Mouse (Mus musculus) kidney, postnatal 0 days (tissue): Measurements from ENCODE around the gene Ccdc6. TPM values are rescaled to one million over a fixed set of nuclear protein-coding genes. Genes with fewer than 3 reads are reported as not detected.

ENCODE experiments used
- ATAC-seq: fragments of 200-750 bp; cut with Nextera tagmentation; replicated peaks from 2 replicates; pipeline ENCODE4 v1.8.0; 2017; ENCODE audit warnings: low read depth, moderate number of reproducible peaks, moderate TSS enrichment, moderate library complexity; ENCODE audit not compliant: low FRiP score
- DNase-seq: peaks from one replicate; pipeline ENCODE4 v3.0.0-alpha.2; 2016; ENCODE audit warnings: low spot score
- H3K27ac ChIP-seq: fragments of 300-500 bp; sonication (generic); 2 replicates; pipeline ENCODE4 v1.5.1; 2014; ENCODE audit warnings: mild to moderate bottlenecking
- H3K27me3 ChIP-seq: fragments of 300-500 bp; sonication (generic); 2 replicates; pipeline ENCODE4 v1.6.1; 2014; ENCODE audit warnings: low read length, mixed read lengths; ENCODE audit not compliant: insufficient read depth
- H3K36me3 ChIP-seq: fragments of 300-500 bp; sonication (generic); 2 replicates; pipeline ENCODE4 v1.6.1; 2014; ENCODE audit warnings: low read length, mixed read lengths; ENCODE audit not compliant: insufficient read depth
- H3K4me1 ChIP-seq: fragments of 300-500 bp; sonication (generic); replicated peaks from 2 replicates; pipeline ENCODE4 v1.6.1; 2014; ENCODE audit warnings: antibody characterized with exemption, low read length, mixed read lengths; ENCODE audit not compliant: insufficient read depth
- H3K4me2 ChIP-seq: fragments of 300-500 bp; sonication (generic); 2 replicates; pipeline ENCODE4 v1.6.1; 2014; ENCODE audit warnings: mild to moderate bottlenecking, low read length, moderate library complexity, mixed read lengths
- H3K4me3 ChIP-seq: fragments of 300-500 bp; sonication (generic); replicated peaks from 2 replicates; pipeline ENCODE4 v1.5.1; 2014; ENCODE audit warnings: low read depth, low read length
- H3K9ac ChIP-seq: fragments of 300-500 bp; sonication (generic); 2 replicates; pipeline ENCODE4 v1.6.1; 2014; ENCODE audit warnings: low read depth, low read length
- H3K9me3 ChIP-seq: fragments of 300-500 bp; sonication (generic); replicated peaks from 2 replicates; pipeline ENCODE4 v1.6.1; 2016; ENCODE audit warnings: low read length, inconsistent platforms, mixed read lengths
- CTCF ChIP-seq: IDR thresholded peaks from 2 replicates; pipeline ENCODE4 v1.5.1; 2016; ENCODE audit warnings: antibody characterized with exemption, low read depth, mild to moderate bottlenecking, moderate library complexity
- WGBS: fragments of 180-500 bp; shearing (Covaris S2); extraction: QIAGEN DNeasy Blood & Tissue Kit; methylation state at CpG from one replicate; pipeline ENCODE4 v1.1.7; 2014; 5-methylcytosine and 5-hydroxymethylcytosine counted together
- polyA plus RNA-seq: library from polyadenylated mRNA; unstranded; fragments of >200 nt; fragmentation: Nextera tagmentation; extraction: Ambion mirVana; gene quantifications from 2 replicates; pipeline ENCODE4 v1.2.1, GENCODE M21; 2015

Gene Ccdc6
- polyA plus RNA-seq, 1 experiment from 2014 or later = 16.6 TPM

DNA sequence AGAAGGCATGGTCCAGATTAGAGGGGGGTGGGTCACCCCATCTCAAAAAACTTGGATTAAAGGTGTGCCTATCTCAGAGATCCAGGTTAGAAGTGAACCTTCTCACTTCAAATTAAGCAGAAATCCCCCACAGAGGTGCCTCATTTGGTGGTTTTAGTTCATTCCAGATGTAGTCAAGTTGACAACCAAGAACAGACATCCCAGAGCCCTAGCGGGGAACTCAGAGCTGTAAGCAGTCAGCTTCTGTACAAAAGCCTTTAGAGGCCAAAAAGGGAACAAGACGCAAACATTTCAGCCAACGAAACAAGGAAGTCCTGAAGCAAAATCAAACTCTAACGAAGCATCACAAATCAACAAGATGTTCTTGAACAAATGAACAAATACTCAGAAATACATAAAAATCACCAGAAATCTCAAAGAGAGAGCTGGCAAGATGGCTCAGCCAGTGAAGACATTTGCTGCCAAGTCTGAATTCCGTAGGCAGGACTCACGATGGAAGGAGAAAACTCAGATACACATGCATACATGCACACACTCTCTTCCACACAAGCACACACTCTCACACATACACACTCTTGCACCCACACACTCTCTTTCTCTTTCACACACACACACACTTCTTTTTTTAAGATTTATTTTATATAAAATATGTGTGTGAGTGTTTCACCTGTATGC is 32.9 kb upstream of the Ccdc6 start:
- WGBS = 89% methylated on average over 6 of the region's 6 CpGs
- no peak for TF ChIP-seq CTCF
- Histone ChIP-seq H3K36me3 (no peaks in the 10 kb centered on the region), H3K9me3 (no peaks in the 10 kb centered on the region), H3K4me2 (no peak overlapping the region), H3K4me3 (no peak overlapping the region), H3K4me1 (no peaks in the 10 kb centered on the region), H3K27me3 (no peaks in the 10 kb centered on the region), H3K27ac (no peak overlapping the region), H3K9ac (no peak overlapping the region)
- ATAC-seq = no peak
- no peak for DNase-seq

DNA sequence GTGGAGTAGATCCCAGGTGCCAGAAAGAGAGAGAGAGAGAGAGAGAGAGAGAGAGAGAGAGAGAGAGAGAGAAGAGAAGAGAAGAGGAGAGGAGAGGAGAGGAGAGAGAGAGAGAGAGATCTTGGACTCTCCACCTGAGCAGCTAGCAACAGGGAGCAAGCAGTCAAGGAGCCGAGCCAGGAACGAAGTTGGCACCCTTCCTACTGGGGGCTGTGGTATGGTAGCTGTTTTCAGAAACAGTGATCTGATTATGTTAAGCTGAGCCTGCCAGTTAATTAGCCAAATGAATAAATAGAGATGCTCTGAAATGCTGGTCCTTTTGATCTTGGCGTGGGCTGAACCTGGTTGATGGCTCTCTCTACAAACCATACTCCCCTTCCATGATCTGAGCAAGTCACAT is 31.7 kb upstream of the Ccdc6 start:
- Histone ChIP-seq H3K27ac (no peak overlapping the region), H3K27me3 (no peaks in the 10 kb centered on the region), H3K9ac (no peak overlapping the region), H3K9me3 (no peaks in the 10 kb centered on the region), H3K36me3 (no peaks in the 10 kb centered on the region), H3K4me2 (no peak overlapping the region), H3K4me3 (no peak overlapping the region), H3K4me1 (no peaks in the 10 kb centered on the region)
- ATAC-seq = no peak
- no peak for DNase-seq
- 80% methylated on average over 3 of the region's 3 CpGs for WGBS
- TF ChIP-seq CTCF = no peak

DNA sequence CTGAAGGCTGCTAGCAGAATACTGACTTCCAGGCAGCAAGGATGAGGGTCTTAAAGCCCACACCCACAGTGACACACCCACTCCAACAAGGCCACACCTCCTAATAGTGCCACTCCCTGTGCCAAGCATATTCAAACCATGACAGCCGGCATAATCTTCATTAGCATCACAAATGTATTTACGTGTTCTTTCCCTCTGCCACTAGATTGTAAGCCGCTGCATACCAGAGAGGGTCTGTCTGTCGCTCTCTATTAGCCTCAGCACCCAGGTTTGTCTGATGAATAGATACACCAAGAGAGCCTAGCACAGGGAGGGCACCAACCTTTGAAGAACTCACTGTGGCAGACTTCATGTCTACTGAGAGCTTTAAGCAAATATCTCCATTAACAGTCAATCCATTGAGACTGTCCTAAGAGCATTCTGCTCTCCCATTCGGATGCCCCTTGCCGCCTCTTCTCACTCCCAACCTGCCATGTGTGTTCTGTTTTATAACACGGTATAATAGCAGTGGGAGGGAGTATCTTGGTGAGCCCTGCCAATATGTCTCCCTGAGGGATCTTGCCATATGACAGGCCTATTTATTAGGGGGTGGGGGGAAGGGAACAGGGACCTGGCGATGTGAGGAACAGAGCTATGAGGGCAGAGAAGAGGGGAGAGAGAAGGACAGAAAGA is 30.3 kb upstream of the Ccdc6 start:
- Histone ChIP-seq H3K4me1 (no peaks in the 10 kb centered on the region), H3K9ac (no peak overlapping the region), H3K27ac (no peak overlapping the region), H3K4me3 (no peak overlapping the region), H3K36me3 (no peaks in the 10 kb centered on the region), H3K4me2 (no peak overlapping the region), H3K9me3 (no peaks in the 10 kb centered on the region), H3K27me3 (no peaks in the 10 kb centered on the region)
- ATAC-seq (no peak), DNase-seq (no peak)
- WGBS = 66% methylated on average over 8 of the region's 8 CpGs
- no peak for TF ChIP-seq CTCF

DNA sequence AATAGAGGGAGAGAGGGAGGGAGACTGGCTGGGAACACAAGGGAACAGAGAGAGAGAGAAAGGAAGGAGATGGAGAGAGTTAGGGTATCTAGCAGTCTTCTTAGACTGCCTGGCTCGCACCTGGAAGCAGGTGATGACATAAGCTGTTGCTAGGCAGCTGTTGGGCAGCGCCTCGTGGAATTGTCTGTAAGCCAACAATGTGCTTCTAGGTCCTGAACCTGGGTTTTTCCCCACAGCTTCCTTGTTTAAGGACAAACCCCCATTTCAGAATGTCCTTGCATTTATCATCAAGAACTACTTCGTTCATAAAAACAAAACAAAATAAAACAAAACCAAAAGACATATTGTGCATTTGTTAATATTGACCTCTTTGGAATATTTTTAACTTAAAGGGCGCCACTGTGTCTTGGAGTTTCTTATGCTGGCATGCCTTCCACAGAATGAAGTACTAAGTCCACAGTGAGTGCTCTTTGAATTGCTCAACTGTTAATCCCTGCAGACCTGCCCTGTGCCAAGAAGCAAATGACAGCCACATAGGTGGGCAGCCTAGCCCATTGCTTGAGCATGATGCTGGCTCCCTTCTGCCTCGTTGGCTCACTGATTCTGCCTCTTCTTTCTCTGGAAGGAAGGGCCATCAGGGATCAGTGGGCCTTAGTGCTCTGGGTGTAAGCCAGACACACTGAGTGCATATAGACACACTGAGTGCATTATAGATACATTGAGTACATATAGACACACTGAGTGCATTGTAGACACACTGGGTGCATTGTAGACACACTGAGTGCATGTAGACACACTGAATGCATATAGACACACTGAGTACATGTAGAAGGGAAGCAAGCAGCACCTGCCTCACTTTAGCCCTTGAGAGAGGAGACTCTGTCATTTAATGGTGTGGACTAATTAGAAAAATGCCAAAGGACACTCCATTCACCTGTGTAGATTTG is 29.5 kb upstream of the Ccdc6 start:
- Histone ChIP-seq H3K27ac (no peak overlapping the region), H3K36me3 (no peaks in the 10 kb centered on the region), H3K9me3 (no peaks in the 10 kb centered on the region), H3K4me1 (no peaks in the 10 kb centered on the region), H3K4me3 (no peak overlapping the region), H3K4me2 (no peak overlapping the region), H3K9ac (no peak overlapping the region), H3K27me3 (no peaks in the 10 kb centered on the region)
- no peak for TF ChIP-seq CTCF
- 55% methylated on average over 6 of the region's 6 CpGs for WGBS
- ATAC-seq = no peak
- no peak for DNase-seq

DNA sequence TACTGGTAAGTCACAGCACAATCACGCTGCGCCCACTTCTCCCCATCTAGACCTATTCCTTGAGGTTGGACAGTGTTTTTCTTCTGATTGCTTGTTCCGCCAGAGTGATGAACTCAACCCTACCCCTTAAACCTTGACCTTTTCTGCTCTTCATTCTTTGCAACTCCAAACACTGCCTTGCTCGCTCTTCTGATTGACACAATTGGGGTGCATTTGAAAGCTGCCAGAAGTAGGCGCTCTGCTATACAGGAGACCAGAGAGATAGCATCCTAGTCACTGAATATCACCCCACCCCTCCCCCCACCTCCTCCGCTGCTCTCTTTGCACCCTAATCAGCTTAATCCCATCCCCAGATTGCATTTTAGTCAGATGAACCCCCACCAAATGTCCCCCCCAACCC is 27.6 kb upstream of the Ccdc6 start:
- Histone ChIP-seq H3K9ac (no peak overlapping the region), H3K4me1 (no peaks in the 10 kb centered on the region), H3K4me2 (no peak overlapping the region), H3K27ac (no peak overlapping the region), H3K9me3 (no peaks in the 10 kb centered on the region), H3K27me3 (no peaks in the 10 kb centered on the region), H3K36me3 (no peaks in the 10 kb centered on the region), H3K4me3 (no peak overlapping the region)
- no peak for TF ChIP-seq CTCF
- 64% methylated on average over 6 of the region's 6 CpGs for WGBS
- ATAC-seq (no peak), DNase-seq (no peak)

DNA sequence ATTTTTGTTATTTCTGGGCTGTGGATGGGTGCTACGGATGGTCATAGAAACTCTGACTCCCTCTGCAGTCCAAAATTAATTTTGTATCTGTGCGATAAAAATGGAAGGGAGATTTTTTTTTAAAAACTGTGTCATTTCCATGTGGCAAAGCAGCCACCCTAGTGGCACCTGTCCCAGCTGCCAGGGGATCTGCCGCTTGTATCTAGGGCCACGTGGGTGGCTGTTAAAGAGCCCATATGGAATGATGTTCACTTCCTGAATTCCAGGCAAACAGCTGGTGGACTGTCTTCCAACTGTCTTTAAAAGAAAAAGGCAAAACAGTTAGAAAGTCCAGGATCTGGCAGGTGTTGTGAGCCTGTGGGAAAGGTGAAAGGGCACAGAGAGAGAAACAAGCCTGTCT is 25.6 kb upstream of the Ccdc6 start:
- Histone ChIP-seq H3K27me3 (no peaks in the 10 kb centered on the region), H3K4me2 (no peak overlapping the region), H3K27ac (no peak overlapping the region), H3K9me3 (no peaks in the 10 kb centered on the region), H3K9ac (no peak overlapping the region), H3K36me3 (no peaks in the 10 kb centered on the region), H3K4me1 (no peaks in the 10 kb centered on the region), H3K4me3 (no peak overlapping the region)
- TF ChIP-seq CTCF = no peak
- 86% methylated on average over 4 of the region's 4 CpGs for WGBS
- DNase-seq = no peak
- ATAC-seq = no peak
